Mouse (Mus musculus): ENCODE measurements around the gene Rplp1.

DNA sequence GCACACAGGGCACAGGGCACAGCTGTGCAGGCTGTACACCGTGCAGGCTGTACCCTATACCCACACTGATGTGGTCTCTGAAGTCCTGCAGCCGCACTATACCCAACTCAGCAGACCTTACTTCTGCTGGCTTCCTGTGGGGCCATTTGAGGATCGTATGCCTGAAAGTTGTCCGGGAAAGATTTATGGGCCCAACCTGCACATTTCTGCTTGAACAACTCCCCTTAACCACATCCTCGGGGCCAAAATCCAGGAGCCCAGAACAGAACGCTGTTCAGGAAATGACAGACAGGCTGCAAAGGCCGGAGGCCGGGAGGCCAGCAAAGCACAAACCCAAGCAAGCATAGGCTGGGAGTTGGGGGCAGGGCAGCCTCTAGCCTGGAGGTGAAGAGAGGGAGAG, 41.0 kb downstream of the Rplp1 start:
- TF ChIP-seq CTCF (IDR thresholded peaks at IDR 0.05; ENCODE audit: borderline replicate concordance, extremely low read depth, insufficient read depth, insufficient read length) = no peak
- TF ChIP-seq POLR2A (IDR thresholded peaks at IDR 0.05; ENCODE audit: borderline replicate concordance, extremely low read depth, insufficient read depth, insufficient read length, poor library complexity, severe bottlenecking) = no peak
